Mouse (Mus musculus) embryo, embryonic 9.5 days (tissue): ENCODE data around the gene Atraid.
A peak's percentile ranks its signal among the peaks of the same experiment; 100 is the strongest.

Experiments
- DNase-seq: peaks from one replicate; pipeline ENCODE4 v3.0.0-alpha.2; 2017; ENCODE audit errors: extremely low spot score

Atraid gene

DNA sequence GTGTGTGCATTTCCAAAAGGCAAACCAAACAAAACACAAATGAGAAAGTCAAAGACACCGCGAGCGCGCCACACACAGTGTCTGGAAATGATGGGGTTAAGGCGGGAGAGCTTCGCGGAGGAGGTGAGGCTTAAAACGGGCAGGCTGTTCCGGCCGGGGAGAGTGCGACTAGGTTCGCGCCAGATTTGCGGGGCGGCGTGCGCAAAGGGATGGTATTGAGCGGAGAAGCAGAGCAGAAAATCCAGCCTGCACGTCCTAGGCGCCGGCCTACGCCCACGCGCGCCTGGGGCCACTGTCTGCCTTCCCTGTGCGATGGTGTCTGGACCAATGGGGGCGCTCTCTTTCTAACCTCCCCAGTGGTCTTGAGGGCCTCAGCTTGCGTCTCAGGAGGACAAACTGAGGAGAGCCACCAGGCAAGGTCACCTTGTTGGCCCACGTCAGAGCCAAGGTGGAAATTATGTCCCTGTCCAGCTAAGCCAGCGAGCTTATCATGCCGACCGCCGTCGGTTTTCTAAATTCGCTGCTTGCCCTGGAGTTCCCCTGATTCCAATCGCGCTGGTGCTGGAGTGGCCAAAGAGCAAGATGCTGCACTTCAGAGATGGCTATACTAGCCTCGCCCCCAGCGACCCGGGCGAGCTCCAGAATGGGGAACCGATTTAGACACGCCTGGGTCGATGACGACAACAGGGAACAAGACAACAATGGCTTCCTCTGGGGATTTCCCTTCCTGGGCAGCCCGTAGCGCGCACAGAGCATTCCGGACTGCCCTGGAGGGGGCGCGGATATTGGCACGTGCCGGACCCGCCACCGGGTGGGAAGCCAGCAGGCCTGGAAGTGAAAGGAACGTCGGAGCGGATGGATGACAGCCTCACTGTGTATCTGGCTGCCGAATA is 46.9 kb downstream of the Atraid start:
- DNase-seq: peak; percentile 51

DNA sequence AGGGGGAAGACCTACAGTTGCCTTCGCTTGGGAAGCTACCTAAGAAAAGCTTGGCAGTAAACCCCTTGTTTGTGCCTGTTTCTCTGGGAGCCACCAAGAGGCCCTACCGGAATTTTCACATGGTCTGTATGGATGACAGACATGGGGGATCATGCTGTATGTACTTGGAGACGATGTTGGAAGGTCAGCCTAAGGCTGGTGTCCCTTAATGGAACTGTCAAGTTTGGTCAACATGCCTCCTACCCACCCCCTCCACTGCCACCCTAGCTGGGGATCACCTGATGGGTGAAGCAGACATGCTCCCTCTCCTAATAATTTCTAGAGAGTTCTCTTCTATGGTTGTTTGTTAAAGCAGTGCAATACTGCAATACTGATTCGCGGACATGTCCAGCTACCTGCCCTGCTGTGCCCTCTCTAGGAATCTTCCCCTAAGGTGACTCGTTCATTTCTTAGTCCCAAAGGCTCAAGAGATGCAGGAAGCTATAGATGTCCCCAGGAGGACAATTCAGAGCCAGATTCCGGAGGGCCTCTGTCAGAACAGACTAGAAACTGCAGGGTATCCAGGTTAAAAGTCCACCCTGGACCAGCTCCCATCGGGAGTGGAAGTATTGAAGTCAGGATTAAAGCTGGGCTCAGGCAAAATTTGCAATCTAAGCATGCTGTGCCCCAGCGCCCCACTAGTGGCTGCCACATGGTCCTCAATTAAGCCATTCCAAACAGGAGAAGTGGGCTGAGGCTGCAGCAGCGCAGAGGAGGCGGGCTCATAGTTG is 47.8 kb downstream of the Atraid start:
- DNase-seq: no peak
